Mouse (Mus musculus) 3134 (cell line): Measurements from ENCODE around the gene Ceacam20.
"Not testable (repeated sequence)": the region's sequence is repeated elsewhere in the genome, so short reads cannot be mapped to it uniquely, and the experiment has no call there.

ENCODE experiments used
- DNase-seq: peaks from one replicate; pipeline ENCODE4 v3.0.0-alpha.2; 2011; ENCODE audit warnings: low spot score; ENCODE audit not compliant: insufficient read length; ENCODE audit errors: extremely low read depth

Gene Ceacam20

GRCm38 (mm10) chr7:19945821-19946515, 19.2 kb upstream of the Ceacam20 start:
- no peak for DNase-seq

GRCm38 (mm10) chr7:19948956-19949355, 16.3 kb upstream of the Ceacam20 start:
- DNase-seq, result no peak

- DNase-seq, result no peak
These were observed 15.2 kb upstream of the Ceacam20 start for GRCm38 (mm10) chr7:19949996-19950395.

GRCm38 (mm10) chr7:19950589-19950988, 14.6 kb upstream of the Ceacam20 start, which contains the start of gene Igsf23:
Gene Igsf23 (minus strand): TSS chr7:19950756.
- DNase-seq, result no peak

GRCm38 (mm10) chr7:19952320-19952986, 12.8 kb upstream of the Ceacam20 start:
- DNase-seq, result peak; percentile 36

- peak; percentile 39 for DNase-seq
These were observed 12.2 kb upstream of the Ceacam20 start for GRCm38 (mm10) chr7:19953054-19953453.

- DNase-seq, result no peak
These were observed 9.4 kb upstream of the Ceacam20 start for GRCm38 (mm10) chr7:19955861-19956260.

- peak; percentile 49 for DNase-seq
These were observed 8.9 kb upstream of the Ceacam20 start for GRCm38 (mm10) chr7:19956341-19956781.

GRCm38 (mm10) chr7:19962423-19962822, 2.8 kb upstream of the Ceacam20 start:
- DNase-seq, result no peak

- no peak for DNase-seq
These were observed 3.9 kb downstream of the Ceacam20 start for GRCm38 (mm10) chr7:19969106-19969505.

GRCm38 (mm10) chr7:19969541-19970090, 4.4 kb downstream of the Ceacam20 start:
- no peak for DNase-seq

GRCm38 (mm10) chr7:19970196-19970595, 5.0 kb downstream of the Ceacam20 start:
- no peak for DNase-seq

- DNase-seq, result no peak
These were observed 6.3 kb downstream of the Ceacam20 start for GRCm38 (mm10) chr7:19971516-19971915.

GRCm38 (mm10) chr7:19991165-19991564, 26.0 kb downstream of the Ceacam20 start, which contains the start of gene Nlrp9b:
Gene Nlrp9b (plus strand): TSS chr7:19991465.
- not testable (repeated sequence) for DNase-seq

- not testable (repeated sequence) for DNase-seq
These were observed 31.5 kb downstream of the Ceacam20 start for GRCm38 (mm10) chr7:19996721-19997120.

GRCm38 (mm10) chr7:20009987-20010386, 44.8 kb downstream of the Ceacam20 start:
- DNase-seq, result no peak
